Mouse (Mus musculus): ENCODE results near the gene Gmeb1.
"Not testable (repeated sequence)": the region's sequence is repeated elsewhere in the genome, so short reads cannot be mapped to it uniquely, and the experiment has no call there.

The Gmeb1 gene

GRCm38 (mm10) chr4:132261514-132262357 lies at the start of gene Gmeb1:
Gmeb1 (minus strand) TSS chr4:132261602.
- peak; percentile 81 for DNase-seq (ENCODE audit: extremely low spot score, low spot score)

GRCm38 (mm10) chr4:132309849-132310472 lies 48.6 kb upstream of the Gmeb1 start:
- DNase-seq (ENCODE audit: extremely low spot score, low spot score), result peak; percentile 39

GRCm38 (mm10) chr4:132309140-132309848 lies 47.9 kb upstream of the Gmeb1 start:
- peak; percentile 30 for DNase-seq (ENCODE audit: extremely low spot score, low spot score)

- peak; percentile 85 for DNase-seq (ENCODE audit: extremely low spot score, low spot score)
Measured at GRCm38 (mm10) chr4:132308437-132309139, 47.2 kb upstream of the Gmeb1 start.

- DNase-seq (ENCODE audit: extremely low spot score, low spot score), result no peak
Measured at GRCm38 (mm10) chr4:132306004-132306403, 44.6 kb upstream of the Gmeb1 start.

- DNase-seq (ENCODE audit: extremely low spot score, low spot score), result no peak
Measured at GRCm38 (mm10) chr4:132305276-132305675, 43.9 kb upstream of the Gmeb1 start.

- DNase-seq (ENCODE audit: extremely low spot score, low spot score), result not testable (repeated sequence)
Measured at GRCm38 (mm10) chr4:132303484-132303883, 42.1 kb upstream of the Gmeb1 start.

GRCm38 (mm10) chr4:132302939-132303479 lies 41.6 kb upstream of the Gmeb1 start, which contains the start of gene Rab42:
Rab42 (minus strand) TSS chr4:132303385.
- DNase-seq (ENCODE audit: extremely low spot score, low spot score), result peak; percentile 68

- DNase-seq (ENCODE audit: extremely low spot score, low spot score), result no peak
Measured at GRCm38 (mm10) chr4:132301965-132302938, 40.9 kb upstream of the Gmeb1 start.

GRCm38 (mm10) chr4:132301486-132301885 lies 40.1 kb upstream of the Gmeb1 start:
- DNase-seq (ENCODE audit: extremely low spot score, low spot score), result no peak

GRCm38 (mm10) chr4:132299849-132300248 lies 38.4 kb upstream of the Gmeb1 start:
- no peak for DNase-seq (ENCODE audit: extremely low spot score, low spot score)

GRCm38 (mm10) chr4:132295696-132296390 lies 34.4 kb upstream of the Gmeb1 start:
- no peak for DNase-seq (ENCODE audit: extremely low spot score, low spot score)

- DNase-seq (ENCODE audit: extremely low spot score, low spot score), result no peak
Measured at GRCm38 (mm10) chr4:132293682-132294240, 32.4 kb upstream of the Gmeb1 start.

GRCm38 (mm10) chr4:132292988-132293387 lies 31.6 kb upstream of the Gmeb1 start:
- DNase-seq (ENCODE audit: extremely low spot score, low spot score), result no peak

GRCm38 (mm10) chr4:132291624-132292335 lies 30.4 kb upstream of the Gmeb1 start:
- DNase-seq (ENCODE audit: extremely low spot score, low spot score), result no peak

- DNase-seq (ENCODE audit: extremely low spot score, low spot score), result no peak
Measured at GRCm38 (mm10) chr4:132291056-132291455, 29.7 kb upstream of the Gmeb1 start.

GRCm38 (mm10) chr4:132288840-132289239 lies 27.4 kb upstream of the Gmeb1 start:
- DNase-seq (ENCODE audit: extremely low spot score, low spot score), result not testable (repeated sequence)

- DNase-seq (ENCODE audit: extremely low spot score, low spot score), result no peak
Measured at GRCm38 (mm10) chr4:132275949-132276348, 14.5 kb upstream of the Gmeb1 start.

Measured in neural tube, embryonic 10.5 days (tissue).